Mouse (Mus musculus): ENCODE measurements at regions not wholly inside any gene's neighbourhood (a gene's known extent, or its start where the extent isn't known, plus 50 kb on each side); places are given as distances from the start of the nearest gene placed in this dataset.

GRCm38 (mm10) chr13:44375476-44376159, 353.7 kb upstream of the Jarid2 start:
- 63% methylated on average over 13 of the region's 13 CpGs for WGBS
- Histone ChIP-seq H3K36me3 (ENCODE audit: control insufficient read depth, insufficient read depth, low read length) (no peaks in the 10 kb centered on the region), H3K9me3 (ENCODE audit: control insufficient read depth, low read depth, low read length) (no peaks in the 10 kb centered on the region), H3K4me3 (ENCODE audit: low read depth, low read length) (no peak overlapping the region), H3K9ac (replicated peaks; ENCODE audit: low read depth, low read length) (no peak overlapping the region), H3K27ac (ENCODE audit: low read length) (no peak overlapping the region), H3K4me2 (replicated peaks; ENCODE audit: low read depth, low read length) (no peak overlapping the region), H3K4me1 (ENCODE audit: control insufficient read depth, insufficient read depth, low read length) (no peaks in the 10 kb centered on the region), H3K27me3 (ENCODE audit: control insufficient read depth, insufficient read depth, low read length) (no peaks in the 10 kb centered on the region)
- no peak for ATAC-seq (ENCODE audit: insufficient number of reproducible peaks, insufficient read depth, low FRiP score, low read depth)

GRCm38 (mm10) chr13:44376160-44376488, 353.1 kb upstream of the Jarid2 start:
- no peak overlapping the region for H3K4me3 ChIP-seq (ENCODE audit: low read depth, low read length)
- no peaks in the 10 kb centered on the region for H3K27me3 ChIP-seq (ENCODE audit: control insufficient read depth, insufficient read depth, low read length)
- H3K4me1 ChIP-seq (ENCODE audit: control insufficient read depth, insufficient read depth, low read length) = no peaks in the 10 kb centered on the region
- H3K27ac ChIP-seq (ENCODE audit: low read length) = no peak overlapping the region
- H3K9me3 ChIP-seq (ENCODE audit: control insufficient read depth, low read depth, low read length) = no peaks in the 10 kb centered on the region
- no peak overlapping the region for H3K9ac ChIP-seq (replicated peaks; ENCODE audit: low read depth, low read length)
- no peak overlapping the region for H3K4me2 ChIP-seq (replicated peaks; ENCODE audit: low read depth, low read length)
- ATAC-seq (ENCODE audit: insufficient number of reproducible peaks, insufficient read depth, low FRiP score, low read depth) = no peak
- 29% methylated on average over 3 of the region's 3 CpGs for WGBS
- H3K36me3 ChIP-seq (ENCODE audit: control insufficient read depth, insufficient read depth, low read length) = no peaks in the 10 kb centered on the region

GRCm38 (mm10) chr13:44381721-44382450, 347.4 kb upstream of the Jarid2 start:
- Histone ChIP-seq H3K9me3 (ENCODE audit: control insufficient read depth, low read depth, low read length) (no peaks in the 10 kb centered on the region), H3K36me3 (ENCODE audit: control insufficient read depth, insufficient read depth, low read length) (no peaks in the 10 kb centered on the region), H3K27me3 (ENCODE audit: control insufficient read depth, insufficient read depth, low read length) (no peaks in the 10 kb centered on the region), H3K9ac (replicated peaks; ENCODE audit: low read depth, low read length) (no peak overlapping the region), H3K4me1 (ENCODE audit: control insufficient read depth, insufficient read depth, low read length) (no peaks in the 10 kb centered on the region), H3K4me2 (replicated peaks; ENCODE audit: low read depth, low read length) (no peak overlapping the region), H3K4me3 (ENCODE audit: low read depth, low read length) (no peak overlapping the region), H3K27ac (ENCODE audit: low read length) (no peak overlapping the region)
- 62% methylated on average over 7 of the region's 7 CpGs for WGBS
- ATAC-seq (ENCODE audit: insufficient number of reproducible peaks, insufficient read depth, low FRiP score, low read depth) = no peak

DNA sequence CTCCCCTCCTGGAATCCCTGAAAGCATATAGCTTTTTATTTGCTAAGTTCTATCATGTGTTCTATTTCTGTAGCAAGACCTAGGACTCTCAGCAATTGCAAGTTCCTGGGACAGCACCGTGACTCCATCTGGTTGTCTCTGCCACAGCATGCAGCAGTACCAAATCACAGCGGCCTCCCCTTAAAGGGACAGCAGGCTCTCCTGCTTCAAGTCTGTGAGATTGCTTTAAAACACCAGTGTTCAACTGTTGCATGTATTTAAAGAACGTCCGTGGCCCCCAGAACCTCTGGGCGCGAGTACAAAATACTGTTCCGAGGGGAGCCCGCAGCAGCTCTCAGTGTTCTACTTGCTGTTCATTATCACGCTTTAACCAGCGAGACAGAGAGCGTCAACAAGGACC, 346.0 kb upstream of the Jarid2 start:
- no peak for ATAC-seq (ENCODE audit: insufficient number of reproducible peaks, insufficient read depth, low FRiP score, low read depth)
- H3K36me3 ChIP-seq (ENCODE audit: control insufficient read depth, insufficient read depth, low read length) = no peaks in the 10 kb centered on the region
- no peak overlapping the region for H3K27ac ChIP-seq (ENCODE audit: low read length)
- no peaks in the 10 kb centered on the region; the same call in 1 of the 2 replicates for H3K9me3 ChIP-seq (ENCODE audit: control insufficient read depth, low read depth, low read length)
- H3K4me1 ChIP-seq (ENCODE audit: control insufficient read depth, insufficient read depth, low read length) = no peaks in the 10 kb centered on the region
- no peak overlapping the region for H3K9ac ChIP-seq (replicated peaks; ENCODE audit: low read depth, low read length)
- H3K4me3 ChIP-seq (ENCODE audit: low read depth, low read length) = no peak overlapping the region
- H3K4me2 ChIP-seq (replicated peaks; ENCODE audit: low read depth, low read length) = no peak overlapping the region
- H3K27me3 ChIP-seq (ENCODE audit: control insufficient read depth, insufficient read depth, low read length) = no peaks in the 10 kb centered on the region
- WGBS = 69% methylated on average over 11 of the region's 11 CpGs

- no peak overlapping the region for H3K4me2 ChIP-seq (replicated peaks; ENCODE audit: low read depth, low read length)
- no peaks in the 10 kb centered on the region for H3K36me3 ChIP-seq (ENCODE audit: control insufficient read depth, insufficient read depth, low read length)
- no peaks in the 10 kb centered on the region for H3K4me1 ChIP-seq (ENCODE audit: control insufficient read depth, insufficient read depth, low read length)
- H3K9ac ChIP-seq (replicated peaks; ENCODE audit: low read depth, low read length) = no peak overlapping the region
- no peaks in the 10 kb centered on the region for H3K27me3 ChIP-seq (ENCODE audit: control insufficient read depth, insufficient read depth, low read length)
- 69% methylated on average over 8 of the region's 8 CpGs for WGBS
- H3K4me3 ChIP-seq (ENCODE audit: low read depth, low read length) = no peak overlapping the region
- no peak overlapping the region for H3K27ac ChIP-seq (ENCODE audit: low read length)
- no peaks in the 10 kb centered on the region; the same call in 1 of the 2 replicates for H3K9me3 ChIP-seq (ENCODE audit: control insufficient read depth, low read depth, low read length)
- ATAC-seq (ENCODE audit: insufficient number of reproducible peaks, insufficient read depth, low FRiP score, low read depth) = no peak
Observed at GRCm38 (mm10) chr13:44386767-44387166, 342.5 kb upstream of the Jarid2 start.

DNA sequence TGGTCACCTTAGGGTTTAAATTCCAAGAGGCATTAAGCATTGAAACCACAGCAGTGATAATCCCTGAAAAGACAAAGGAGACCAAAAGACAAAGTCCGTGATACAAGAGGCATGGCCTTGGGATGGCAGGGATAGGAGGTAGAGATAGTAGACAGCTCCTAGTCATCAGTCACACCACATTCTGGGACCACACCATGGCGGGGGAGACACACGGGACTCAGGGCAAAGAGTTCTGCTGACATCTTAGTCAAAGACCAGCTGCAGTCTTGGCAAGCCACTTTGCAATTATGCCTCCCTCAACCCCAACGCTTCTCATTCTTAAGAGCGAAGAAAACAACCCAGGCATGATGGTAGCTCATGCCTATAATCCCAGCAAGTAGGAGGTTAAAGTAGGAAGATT, 339.6 kb upstream of the Jarid2 start:
- H3K4me2 ChIP-seq (replicated peaks; ENCODE audit: low read depth, low read length) = no peak overlapping the region
- WGBS = 89% methylated on average over 5 of the region's 5 CpGs

DNA sequence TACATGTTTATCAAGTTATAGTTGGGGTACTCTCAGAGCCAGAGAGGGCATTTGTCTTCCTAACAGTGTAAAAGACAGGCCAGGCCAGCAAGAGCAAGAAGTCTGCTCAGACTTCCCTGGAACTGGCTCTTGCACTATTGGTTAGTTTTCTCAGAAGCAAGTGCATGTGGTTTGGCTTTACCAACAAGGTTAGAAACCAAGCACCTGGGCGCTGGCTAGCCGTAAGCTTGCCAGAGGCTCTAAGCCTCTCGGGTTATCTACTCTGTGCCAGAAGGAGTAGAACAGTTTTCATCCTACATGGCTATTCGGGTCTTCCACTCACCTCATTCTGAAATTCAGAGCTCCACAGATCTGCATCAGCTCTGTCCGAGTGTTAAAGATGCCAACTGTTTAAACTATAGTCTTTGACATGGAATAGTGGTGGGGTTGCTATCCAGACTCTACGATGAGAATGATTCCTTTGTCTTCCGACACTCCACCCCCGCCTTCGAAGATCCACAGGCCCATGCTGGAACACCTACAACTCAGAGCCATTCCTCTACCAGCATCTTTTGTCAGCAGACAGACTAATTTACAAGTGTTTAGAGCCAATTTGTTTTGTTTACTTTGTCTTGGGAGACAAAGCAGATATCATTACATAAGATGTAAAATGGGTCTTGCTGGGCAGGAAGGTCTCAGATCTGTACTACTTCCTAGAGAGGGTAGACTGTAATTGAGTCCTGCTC, 338.4 kb upstream of the Jarid2 start:
- Histone ChIP-seq H3K4me3 (ENCODE audit: low read depth, low read length) (no peak overlapping the region), H3K27ac (ENCODE audit: low read length) (no peak overlapping the region), H3K4me2 (replicated peaks; ENCODE audit: low read depth, low read length) (no peak overlapping the region), H3K27me3 (ENCODE audit: control insufficient read depth, insufficient read depth, low read length) (no peaks in the 10 kb centered on the region), H3K4me1 (ENCODE audit: control insufficient read depth, insufficient read depth, low read length) (no peaks in the 10 kb centered on the region), H3K9me3 (ENCODE audit: control insufficient read depth, low read depth, low read length) (no peaks in the 10 kb centered on the region; the same call in 1 of the 2 replicates), H3K9ac (replicated peaks; ENCODE audit: low read depth, low read length) (no peak overlapping the region), H3K36me3 (ENCODE audit: control insufficient read depth, insufficient read depth, low read length) (no peaks in the 10 kb centered on the region)
- no peak for ATAC-seq (ENCODE audit: insufficient number of reproducible peaks, insufficient read depth, low FRiP score, low read depth)
- 91% methylated on average over 9 of the region's 9 CpGs for WGBS

More for the DNA sequence above, 339.6 kb upstream of the Jarid2 start:
- no peaks in the 10 kb centered on the region for H3K27me3 ChIP-seq (ENCODE audit: control insufficient read depth, insufficient read depth, low read length)
- H3K9ac ChIP-seq (replicated peaks; ENCODE audit: low read depth, low read length) = no peak overlapping the region
- H3K27ac ChIP-seq (ENCODE audit: low read length) = no peak overlapping the region
- no peaks in the 10 kb centered on the region for H3K4me1 ChIP-seq (ENCODE audit: control insufficient read depth, insufficient read depth, low read length)
- no peaks in the 10 kb centered on the region; the same call in 1 of the 2 replicates for H3K9me3 ChIP-seq (ENCODE audit: control insufficient read depth, low read depth, low read length)
- H3K36me3 ChIP-seq (ENCODE audit: control insufficient read depth, insufficient read depth, low read length) = no peaks in the 10 kb centered on the region
- H3K4me3 ChIP-seq (ENCODE audit: low read depth, low read length) = no peak overlapping the region
- ATAC-seq (ENCODE audit: insufficient number of reproducible peaks, insufficient read depth, low FRiP score, low read depth) = no peak

- H3K9me3 ChIP-seq (ENCODE audit: control insufficient read depth, low read depth, low read length) = no peaks in the 10 kb centered on the region
- no peak for ATAC-seq (ENCODE audit: insufficient number of reproducible peaks, insufficient read depth, low FRiP score, low read depth)
Observed at GRCm38 (mm10) chr13:44394016-44394415, 335.3 kb upstream of the Jarid2 start.

More at GRCm38 (mm10) chr13:44394016-44394415, 335.3 kb upstream of the Jarid2 start:
- Histone ChIP-seq H3K27ac (ENCODE audit: low read length) (no peak overlapping the region), H3K36me3 (ENCODE audit: control insufficient read depth, insufficient read depth, low read length) (no peaks in the 10 kb centered on the region), H3K27me3 (ENCODE audit: control insufficient read depth, insufficient read depth, low read length) (no peaks in the 10 kb centered on the region), H3K4me1 (ENCODE audit: control insufficient read depth, insufficient read depth, low read length) (no peaks in the 10 kb centered on the region), H3K4me2 (replicated peaks; ENCODE audit: low read depth, low read length) (no peak overlapping the region), H3K4me3 (ENCODE audit: low read depth, low read length) (no peak overlapping the region), H3K9ac (replicated peaks; ENCODE audit: low read depth, low read length) (no peak overlapping the region)
- WGBS = 85% methylated on average over 5 of the region's 5 CpGs

Measured in stomach, embryonic 14.5 days (tissue).